In genomic region chr9:122285146-122285832, GRCm38 (mm10) we compare ENCODE assay signal across 9 mouse cellular contexts. TPM values are rescaled to one million over a fixed set of nuclear protein-coding genes. Genes with fewer than 3 reads are reported as not detected.
DNase-seq lines count a peak whose midpoint lies in the region; ATAC-seq lines count a peak whose summit lies in the region.
"Had no signal": no experiment of that assay in that cellular context is flagged by ENCODE, and none has a peak within 500 bp of the region (broad histone marks: within the 10 kb centered on the region; RNA-seq: fewer than 3 reads in every experiment).

No protein-coding gene starts in this region.

- no peaks in the 10 kb centered on the region for H3K36me3 ChIP-seq in forebrain, embryonic 15.5 days

- H3K27ac ChIP-seq in forebrain, embryonic 15.5 days (replicated peaks): no peak overlapping the region; the same call in 1 of the 2 replicates
- H3K27ac ChIP-seq: macrophage had no signal

- no peaks in the 10 kb centered on the region for H3K9me3 ChIP-seq in forebrain, embryonic 15.5 days

- no peaks in the 10 kb centered on the region for H3K27me3 ChIP-seq in forebrain, embryonic 15.5 days

- peaks cover 13% of the 10 kb centered on the region for H3K4me1 ChIP-seq in forebrain, embryonic 15.5 days

- 12% methylated on average over 4 of the region's 11 CpGs for WGBS in forebrain, embryonic 15.5 days

- DNase-seq in urinary bladder, postnatal 14 days (ENCODE audit: low spot score): peak; percentile 17
- DNase-seq in urinary bladder, postnatal 36 days (ENCODE audit: low spot score in 2 of 2): no peak
- peak; percentile 37 to 59 for DNase-seq in kidney, postnatal 4 days
- peak; percentile 73 for DNase-seq in retina, postnatal 1 day
- no peak for DNase-seq in urinary bladder, postnatal 25 days (ENCODE audit: low spot score)
- DNase-seq in spleen, postnatal 10 days (ENCODE audit: low spot score in 2 of 2): no peak
- no peak for DNase-seq in adrenal gland, postnatal 4 days (ENCODE audit: low spot score in 2 of 2)

- ATAC-seq in forebrain, embryonic 15.5 days (replicated peaks): peak; percentile 29

- H3K4me3 ChIP-seq in forebrain, embryonic 15.5 days: no peak overlapping the region

- H3K9ac ChIP-seq in forebrain, embryonic 15.5 days (replicated peaks): no peak overlapping the region

- no peak overlapping the region for H3K4me2 ChIP-seq in forebrain, embryonic 15.5 days (replicated peaks)

RNA-seq across cellular contexts. Expression of gene Ano10, which starts 8.9 kb away (rescaled TPM):
- 34.4 and 35.2 TPM in 2 replicates for polyA plus RNA-seq in forebrain, embryonic 15.5 days (2015; fragmentation: Nextera tagmentation; extraction: Ambion mirVana)
- total RNA-seq in adrenal gland, postnatal 4 days (2021): 10 to 100 TPM; 60.3 to 65.8 TPM

Comparison
In these comparisons a context has a peak if more than half of its experiments do, and no peak if none do; other contexts are left out.
1. DNase-seq: peak in urinary bladder, postnatal 14 days (single experiment), kidney, postnatal 4 days (2 of 2) and retina, postnatal 1 day (single experiment); none in urinary bladder, postnatal 36 days (0 of 2), urinary bladder, postnatal 25 days (single experiment), spleen, postnatal 10 days (0 of 2) and adrenal gland, postnatal 4 days (0 of 2).